Mouse (Mus musculus): ENCODE measurements at regions not wholly inside any gene's neighbourhood (a gene's known extent, or its start where the extent isn't known, plus 50 kb on each side); places are given as distances from the start of the nearest gene placed in this dataset.

- Histone ChIP-seq H3K4me1 (ENCODE audit: control insufficient read depth, insufficient read depth, low read length) (no peaks in the 10 kb centered on the region), H3K4me3 (ENCODE audit: insufficient read depth, low read depth, low read length) (no peak overlapping the region), H3K27ac (ENCODE audit: insufficient read depth, low read depth, low read length) (no peak overlapping the region)
- TF ChIP-seq POLR2A (IDR thresholded peaks at IDR 0.05; ENCODE audit: insufficient read depth, low read depth, low read length) (no peak), CTCF (IDR thresholded peaks at IDR 0.05; ENCODE audit: insufficient read depth, low read depth, low read length) (no peak)
- 85% methylated on average over 3 of the region's 3 CpGs for WGBS
Observed at GRCm38 (mm10) chr7:95551798-95552387, 619.2 kb upstream of the Tenm4 start.

GRCm38 (mm10) chr7:95558589-95558988 lies 612.5 kb upstream of the Tenm4 start:
- 64% methylated on average over 2 of the region's 2 CpGs for WGBS
- Histone ChIP-seq H3K4me1 (ENCODE audit: control insufficient read depth, insufficient read depth, low read length) (no peaks in the 10 kb centered on the region), H3K4me3 (ENCODE audit: insufficient read depth, low read depth, low read length) (no peak overlapping the region), H3K27ac (ENCODE audit: insufficient read depth, low read depth, low read length) (no peak overlapping the region)
- TF ChIP-seq POLR2A (IDR thresholded peaks at IDR 0.05; ENCODE audit: insufficient read depth, low read depth, low read length): no peak
- TF ChIP-seq CTCF (IDR thresholded peaks at IDR 0.05; ENCODE audit: insufficient read depth, low read depth, low read length): no peak

- H3K27ac ChIP-seq (ENCODE audit: insufficient read depth, low read depth, low read length): no peak overlapping the region
- no peak for TF ChIP-seq POLR2A (IDR thresholded peaks at IDR 0.05; ENCODE audit: insufficient read depth, low read depth, low read length)
- TF ChIP-seq CTCF (IDR thresholded peaks at IDR 0.05; ENCODE audit: insufficient read depth, low read depth, low read length): no peak
- H3K4me1 ChIP-seq (ENCODE audit: control insufficient read depth, insufficient read depth, low read length): no peaks in the 10 kb centered on the region
- no peak overlapping the region for H3K4me3 ChIP-seq (ENCODE audit: insufficient read depth, low read depth, low read length)
- 96% methylated on average over 2 of the region's 2 CpGs for WGBS
Observed at GRCm38 (mm10) chr7:95578633-95579032, 592.4 kb upstream of the Tenm4 start.

GRCm38 (mm10) chr7:95581325-95581724 lies 589.7 kb upstream of the Tenm4 start:
- Histone ChIP-seq H3K27ac (ENCODE audit: insufficient read depth, low read depth, low read length) (no peak overlapping the region), H3K4me1 (ENCODE audit: control insufficient read depth, insufficient read depth, low read length) (no peaks in the 10 kb centered on the region), H3K4me3 (ENCODE audit: insufficient read depth, low read depth, low read length) (no peak overlapping the region)
- 31% methylated on average over 7 of the region's 7 CpGs for WGBS
- TF ChIP-seq CTCF (IDR thresholded peaks at IDR 0.05; ENCODE audit: insufficient read depth, low read depth, low read length) (no peak), POLR2A (IDR thresholded peaks at IDR 0.05; ENCODE audit: insufficient read depth, low read depth, low read length) (no peak)

- 84% methylated on average over 2 of the region's 2 CpGs for WGBS
- no peaks in the 10 kb centered on the region for H3K4me1 ChIP-seq (ENCODE audit: control insufficient read depth, insufficient read depth, low read length)
- no peak for TF ChIP-seq POLR2A (IDR thresholded peaks at IDR 0.05; ENCODE audit: insufficient read depth, low read depth, low read length)
- TF ChIP-seq CTCF (IDR thresholded peaks at IDR 0.05; ENCODE audit: insufficient read depth, low read depth, low read length): no peak
Observed at GRCm38 (mm10) chr7:95598339-95598738, 572.7 kb upstream of the Tenm4 start.

GRCm38 (mm10) chr7:95613736-95614135 lies 557.3 kb upstream of the Tenm4 start:
- H3K4me3 ChIP-seq (ENCODE audit: insufficient read depth, low read depth, low read length): no peak overlapping the region
- H3K27ac ChIP-seq (ENCODE audit: insufficient read depth, low read depth, low read length): no peak overlapping the region
- no peak for TF ChIP-seq CTCF (IDR thresholded peaks at IDR 0.05; ENCODE audit: insufficient read depth, low read depth, low read length)
- TF ChIP-seq POLR2A (IDR thresholded peaks at IDR 0.05; ENCODE audit: insufficient read depth, low read depth, low read length): no peak
- WGBS: 85% methylated on average over 2 of the region's 2 CpGs
- H3K4me1 ChIP-seq (ENCODE audit: control insufficient read depth, insufficient read depth, low read length): no peaks in the 10 kb centered on the region

More at GRCm38 (mm10) chr7:95598339-95598738, 572.7 kb upstream of the Tenm4 start:
- no peak overlapping the region for H3K4me3 ChIP-seq (ENCODE audit: insufficient read depth, low read depth, low read length)
- H3K27ac ChIP-seq (ENCODE audit: insufficient read depth, low read depth, low read length): no peak overlapping the region

- no peaks in the 10 kb centered on the region for H3K4me1 ChIP-seq (ENCODE audit: control insufficient read depth, insufficient read depth, low read length)
- H3K4me3 ChIP-seq (ENCODE audit: insufficient read depth, low read depth, low read length): no peak overlapping the region
- no peak overlapping the region for H3K27ac ChIP-seq (ENCODE audit: insufficient read depth, low read depth, low read length)
- TF ChIP-seq POLR2A (IDR thresholded peaks at IDR 0.05; ENCODE audit: insufficient read depth, low read depth, low read length) (no peak), CTCF (IDR thresholded peaks at IDR 0.05; ENCODE audit: insufficient read depth, low read depth, low read length) (no peak)
- 17% methylated on average over 2 of the region's 2 CpGs for WGBS
Observed at GRCm38 (mm10) chr7:95617370-95617769, 553.7 kb upstream of the Tenm4 start.

- Histone ChIP-seq H3K4me3 (ENCODE audit: insufficient read depth, low read depth, low read length) (no peak overlapping the region), H3K27ac (ENCODE audit: insufficient read depth, low read depth, low read length) (no peak overlapping the region), H3K4me1 (ENCODE audit: control insufficient read depth, insufficient read depth, low read length) (no peaks in the 10 kb centered on the region)
- no peak for TF ChIP-seq CTCF (IDR thresholded peaks at IDR 0.05; ENCODE audit: insufficient read depth, low read depth, low read length)
- TF ChIP-seq POLR2A (IDR thresholded peaks at IDR 0.05; ENCODE audit: insufficient read depth, low read depth, low read length): no peak
Observed at GRCm38 (mm10) chr7:95618170-95618569, 552.9 kb upstream of the Tenm4 start.

GRCm38 (mm10) chr7:95620079-95620478 lies 551.0 kb upstream of the Tenm4 start:
- TF ChIP-seq POLR2A (IDR thresholded peaks at IDR 0.05; ENCODE audit: insufficient read depth, low read depth, low read length) (no peak), CTCF (IDR thresholded peaks at IDR 0.05; ENCODE audit: insufficient read depth, low read depth, low read length) (no peak)
- Histone ChIP-seq H3K27ac (ENCODE audit: insufficient read depth, low read depth, low read length) (no peak overlapping the region), H3K4me1 (ENCODE audit: control insufficient read depth, insufficient read depth, low read length) (no peaks in the 10 kb centered on the region), H3K4me3 (ENCODE audit: insufficient read depth, low read depth, low read length) (no peak overlapping the region)

- WGBS: 72% methylated on average over 5 of the region's 5 CpGs
- Histone ChIP-seq H3K4me3 (ENCODE audit: insufficient read depth, low read depth, low read length) (no peak overlapping the region), H3K27ac (ENCODE audit: insufficient read depth, low read depth, low read length) (no peak overlapping the region), H3K4me1 (ENCODE audit: control insufficient read depth, insufficient read depth, low read length) (no peaks in the 10 kb centered on the region)
- TF ChIP-seq CTCF (IDR thresholded peaks at IDR 0.05; ENCODE audit: insufficient read depth, low read depth, low read length): no peak
- TF ChIP-seq POLR2A (IDR thresholded peaks at IDR 0.05; ENCODE audit: insufficient read depth, low read depth, low read length): no peak
Observed at GRCm38 (mm10) chr7:95640683-95641082, 530.4 kb upstream of the Tenm4 start.

Data from olfactory bulb, adult 2 months (tissue).